Mouse (Mus musculus) embryonic fibroblast, embryonic 13.5 days (primary cell): ENCODE measurements around the gene Naaladl1.

Experiments used
- CTCF ChIP-seq: IDR thresholded peaks from 2 replicates; pipeline ENCODE4 v1.5.1; 2011; ENCODE audit warnings: mild to moderate bottlenecking, control low read depth, low read length, moderate library complexity, borderline replicate concordance; ENCODE audit not compliant: insufficient read depth
- POLR2A ChIP-seq: IDR thresholded peaks from 2 replicates; pipeline ENCODE4 v1.6.1; 2011; ENCODE audit warnings: low read depth, mild to moderate bottlenecking, control low read depth, low read length, moderate library complexity

GRCm38 (mm10) chr19:6084478-6085248, 20.9 kb upstream of the Naaladl1 start, which contains the start of the genes Zfpl1 and Cdca5:
- TF ChIP-seq CTCF (no peak), POLR2A (peak; percentile 61)
